8 mouse cellular contexts compared by ENCODE assay signal in genomic region chr2:121448739-121449535, GRCm38 (mm10). TPM values are rescaled to one million over a fixed set of nuclear protein-coding genes. Genes with fewer than 3 reads are reported as not detected.
DNase-seq lines count a peak whose midpoint lies in the region; ATAC-seq lines count a peak whose summit lies in the region.

Serf2 (plus strand) TSS chr2:121449195.

- H3K4me3 ChIP-seq in heart, embryonic 10.5 days: peak within 1 kb of the TSS; percentile 98
- H3K4me3 ChIP-seq in kidney, embryonic 15.5 days (replicated peaks): peak within 1 kb of the TSS; percentile 100

- H3K9ac ChIP-seq in kidney, embryonic 15.5 days: peak within 1 kb of the TSS; percentile 99

- WGBS in heart, embryonic 10.5 days: under 1% methylated on average over 70 of the region's 74 CpGs
- WGBS in kidney, embryonic 15.5 days: 2% methylated on average over 63 of the region's 74 CpGs

- H3K4me2 ChIP-seq in kidney, embryonic 15.5 days: peak within 1 kb of the TSS; percentile 85

- no peaks in the 10 kb centered on the region for H3K9me3 ChIP-seq in heart, embryonic 10.5 days
- H3K9me3 ChIP-seq in kidney, embryonic 15.5 days (replicated peaks): no peaks in the 10 kb centered on the region

- H3K27ac ChIP-seq in heart, embryonic 10.5 days: peak within 1 kb of the TSS; percentile 99
- H3K27ac ChIP-seq in kidney, embryonic 15.5 days: peak within 1 kb of the TSS; percentile 98

- peaks cover 40% of the 10 kb centered on the region for H3K4me1 ChIP-seq in heart, embryonic 10.5 days
- peaks cover 27% of the 10 kb centered on the region for H3K4me1 ChIP-seq in kidney, embryonic 15.5 days

- DNase-seq in B cell, adult 2 months: peak; percentile 100
- peak; percentile 99 for DNase-seq in brain, adult 2 months (ENCODE audit: low read depth, low spot score)
- DNase-seq in heart, embryonic 10.5 days (ENCODE audit: low spot score): peak; percentile 100
- peak; percentile 100 for DNase-seq in liver
- DNase-seq in spleen, postnatal 4 days (ENCODE audit: low spot score in 2 of 2): peak; percentile 99

- H3K36me3 ChIP-seq in heart, embryonic 10.5 days: peaks cover 31% of the 10 kb centered on the region
- H3K36me3 ChIP-seq in kidney, embryonic 15.5 days: peaks cover 29% of the 10 kb centered on the region

- ATAC-seq in erythroblast, adult 5-6 weeks (replicated peaks; ENCODE audit: low FRiP score, poor library complexity, severe bottlenecking): peak; percentile 95
- ATAC-seq in kidney, embryonic 15.5 days (replicated peaks; ENCODE audit: low FRiP score): peak; percentile 99
- peak; percentile 83 for ATAC-seq in monocyte, adult 5-6 weeks (replicated peaks; ENCODE audit: insufficient number of reproducible peaks, low FRiP score, low TSS enrichment, poor library complexity, severe bottlenecking)

- H3K27me3 ChIP-seq in heart, embryonic 10.5 days (ENCODE audit: insufficient read depth, poor library complexity, severe bottlenecking): no peaks in the 10 kb centered on the region
- H3K27me3 ChIP-seq in kidney, embryonic 15.5 days: no peaks in the 10 kb centered on the region

RNA-seq across cellular contexts. Expression of gene Serf2, which starts in this region (rescaled TPM):
- total RNA-seq in erythroblast, adult 5-6 weeks (2015; ENCODE audit: low replicate concordance): 50.9 and 58.1 TPM in 2 replicates
- total RNA-seq in erythroblast, adult 5-6 weeks (2017; ENCODE audit: low replicate concordance): 40.6 and 55.3 TPM in 2 replicates
- polyA plus RNA-seq in heart, embryonic 10.5 days (2016; fragmentation: Nextera tagmentation; extraction: Ambion mirVana): 503 and 534 TPM in 2 replicates
- polyA plus RNA-seq in kidney, embryonic 15.5 days (2015; fragmentation: Nextera tagmentation; extraction: Ambion mirVana): 482 and 510 TPM in 2 replicates
- total RNA-seq in monocyte, adult 5-6 weeks (2017): 152 to 251 TPM (median 235 TPM) in 3 replicates

Comparison
In these comparisons a context has a peak if more than half of its experiments do, and no peak if none do; other contexts are left out.
1. Peak in every context shown above with its lines: DNase-seq, ATAC-seq, H3K4me3 ChIP-seq and H3K27ac ChIP-seq.